Mouse (Mus musculus): ENCODE results near the gene Clcn3.

- TF ChIP-seq POLR2A (IDR thresholded peaks at IDR 0.05; ENCODE audit: low read depth, low read length), result peak; percentile 78
- TF ChIP-seq CTCF (conservative IDR thresholded peaks at IDR 0.05; ENCODE audit: insufficient read depth, insufficient read length, low read depth, low read length), result no peak
Observed at GRCm38 (mm10) chr8:60992910-60993638, 10.0 kb upstream of the Clcn3 start, which contains the start of gene Nek1.
